Mouse (Mus musculus): ENCODE data around the gene Cldn16. TPM values are rescaled to one million over a fixed set of nuclear protein-coding genes. Genes with fewer than 3 reads are reported as not detected.

The Cldn16 gene
- not detected in 2 replicates for polyA plus RNA-seq (2012; rRNA removed)

DNA sequence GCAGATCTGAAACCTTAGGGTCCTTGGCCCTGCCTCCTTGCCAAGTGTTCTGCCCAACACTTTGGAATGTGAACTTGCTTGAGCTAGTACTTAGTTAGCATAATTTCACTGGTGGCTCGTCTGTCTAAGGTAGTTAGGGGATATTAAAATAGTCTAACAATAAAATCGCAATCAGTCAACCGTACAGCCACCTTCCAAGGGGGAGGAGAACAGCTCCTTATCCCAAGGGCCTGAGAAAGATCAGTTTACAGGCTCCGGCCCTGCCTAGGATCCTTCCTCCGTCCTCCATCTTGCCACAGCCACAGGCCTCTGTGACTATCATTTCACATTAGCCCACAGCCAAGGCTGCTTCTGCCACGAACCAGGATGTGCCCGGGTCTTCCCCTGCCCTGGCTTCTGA lies at the start of gene Cldn16:
Gene Cldn16 (plus strand): TSS at position 301 of the 400 bp plus-strand sequence.

DNA sequence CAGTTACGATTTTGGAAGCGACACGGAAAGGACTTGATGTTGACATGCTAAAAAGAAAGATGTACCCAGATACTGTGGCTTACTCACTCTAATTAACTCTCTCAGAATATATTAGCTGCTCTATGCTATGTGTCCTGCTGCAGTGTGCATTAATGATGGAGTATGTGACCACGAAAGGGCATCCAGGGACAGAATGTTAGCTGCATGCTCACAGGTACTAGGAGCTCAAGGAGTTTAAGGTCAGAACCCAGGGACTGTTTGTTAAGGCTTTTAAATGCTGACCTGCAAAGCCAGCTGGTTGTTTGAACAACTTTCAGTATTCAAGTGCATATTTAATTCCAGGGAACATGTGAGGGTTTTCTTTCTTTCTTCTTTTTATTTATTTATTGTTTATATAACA lies 63.7 kb downstream of the Cldn16 start, which contains the start of gene Tmem207:
Gene Tmem207 (minus strand): TSS at position 101 of the 400 bp plus-strand sequence.

Other genes starting within 250 kb of the Cldn16 start
- gene Cldn1, start 91.3 kb upstream of the Cldn16 start, polyA plus RNA-seq (2012; rRNA removed): 127 and 158 TPM in 2 replicates
- gene Tmem207, start 63.6 kb downstream of the Cldn16 start, polyA plus RNA-seq (2012; rRNA removed): not detected in 2 replicates
- 11.6 and 13.6 TPM in 2 replicates for gene Il1rap, start 118.6 kb downstream of the Cldn16 start, polyA plus RNA-seq (2012; rRNA removed)